Mouse (Mus musculus): Measurements from ENCODE around the gene Sp2. TPM values are rescaled to one million over a fixed set of nuclear protein-coding genes. Genes with fewer than 3 reads are reported as not detected.

The Sp2 gene
- polyA plus RNA-seq, 1 experiment from 2014 or later = 15.7 TPM

- Histone ChIP-seq H3K4me3 (ENCODE audit: low read length) (no peak overlapping the region), H3K9ac (ENCODE audit: low read length) (no peak overlapping the region), H3K4me1 (ENCODE audit: control insufficient read depth, insufficient read depth, low read length) (0 out of 2 replicates have a peak, but pooled peaks cover 2% of the 10 kb centered on the region), H3K27ac (ENCODE audit: low read length) (no peak overlapping the region), H3K9me3 (replicated peaks; ENCODE audit: control insufficient read depth, low read length) (no peaks in the 10 kb centered on the region), H3K36me3 (ENCODE audit: control insufficient read depth, insufficient read depth) (no peaks in the 10 kb centered on the region), H3K27me3 (ENCODE audit: control insufficient read depth, insufficient read depth, low read length) (peaks cover 11% of the 10 kb centered on the region), H3K4me2 (ENCODE audit: low read depth, low read length) (no peak overlapping the region)
- no peak for ATAC-seq (replicated peaks; ENCODE audit: extremely low read depth, insufficient read depth, low FRiP score)
- 11% methylated on average over 5 of the region's 5 CpGs for WGBS
These were observed 54.1 kb downstream of the Sp2 start for GRCm38 (mm10) chr11:96928691-96929090.

GRCm38 (mm10) chr11:96928088-96928487 is 54.7 kb downstream of the Sp2 start, which contains the start of gene Prr15l:
Gene Prr15l, plus strand, starts transcription at chr11:96928104.
- Histone ChIP-seq H3K9ac (ENCODE audit: low read length) (no peak within 1 kb of the TSS), H3K27ac (ENCODE audit: low read length) (no peak within 1 kb of the TSS), H3K4me1 (ENCODE audit: control insufficient read depth, insufficient read depth, low read length) (no peaks in the 10 kb centered on the region), H3K4me3 (ENCODE audit: low read length) (no peak within 1 kb of the TSS), H3K9me3 (replicated peaks; ENCODE audit: control insufficient read depth, low read length) (no peaks in the 10 kb centered on the region), H3K36me3 (ENCODE audit: control insufficient read depth, insufficient read depth) (no peaks in the 10 kb centered on the region), H3K27me3 (ENCODE audit: control insufficient read depth, insufficient read depth, low read length) (peaks cover 13% of the 10 kb centered on the region), H3K4me2 (ENCODE audit: low read depth, low read length) (no peak within 1 kb of the TSS)
- 57% methylated on average over 2 of the region's 2 CpGs for WGBS
- no peak for ATAC-seq (replicated peaks; ENCODE audit: extremely low read depth, insufficient read depth, low FRiP score)

GRCm38 (mm10) chr11:96926587-96926986 is 56.2 kb downstream of the Sp2 start:
- no peak overlapping the region for H3K4me3 ChIP-seq (ENCODE audit: low read length)
- WGBS = 55% methylated on average over 5 of the region's 5 CpGs
- H3K27ac ChIP-seq (ENCODE audit: low read length) = no peak overlapping the region
- no peaks in the 10 kb centered on the region for H3K36me3 ChIP-seq (ENCODE audit: control insufficient read depth, insufficient read depth)
- ATAC-seq (replicated peaks; ENCODE audit: extremely low read depth, insufficient read depth, low FRiP score) = no peak
- H3K4me2 ChIP-seq (ENCODE audit: low read depth, low read length) = no peak overlapping the region
- no peaks in the 10 kb centered on the region for H3K9me3 ChIP-seq (replicated peaks; ENCODE audit: control insufficient read depth, low read length)
- H3K27me3 ChIP-seq (ENCODE audit: control insufficient read depth, insufficient read depth, low read length) = peaks cover 13% of the 10 kb centered on the region
- no peaks in the 10 kb centered on the region for H3K4me1 ChIP-seq (ENCODE audit: control insufficient read depth, insufficient read depth, low read length)
- H3K9ac ChIP-seq (ENCODE audit: low read length) = no peak overlapping the region

- Histone ChIP-seq H3K9me3 (replicated peaks; ENCODE audit: control insufficient read depth, low read length) (no peaks in the 10 kb centered on the region), H3K36me3 (ENCODE audit: control insufficient read depth, insufficient read depth) (no peaks in the 10 kb centered on the region), H3K27me3 (ENCODE audit: control insufficient read depth, insufficient read depth, low read length) (peaks cover 13% of the 10 kb centered on the region), H3K4me3 (ENCODE audit: low read length) (no peak overlapping the region), H3K9ac (ENCODE audit: low read length) (no peak overlapping the region), H3K4me2 (ENCODE audit: low read depth, low read length) (no peak overlapping the region), H3K27ac (ENCODE audit: low read length) (no peak overlapping the region), H3K4me1 (ENCODE audit: control insufficient read depth, insufficient read depth, low read length) (no peaks in the 10 kb centered on the region)
- no peak for ATAC-seq (replicated peaks; ENCODE audit: extremely low read depth, insufficient read depth, low FRiP score)
- WGBS = 81% methylated on average over 12 of the region's 12 CpGs
These were observed 57.1 kb downstream of the Sp2 start for GRCm38 (mm10) chr11:96925469-96926148.

- 70% methylated on average over 11 of the region's 11 CpGs for WGBS
- H3K36me3 ChIP-seq (ENCODE audit: control insufficient read depth, insufficient read depth) = no peaks in the 10 kb centered on the region
These were observed 57.9 kb downstream of the Sp2 start for GRCm38 (mm10) chr11:96924861-96925260.

GRCm38 (mm10) chr11:96919003-96919402 is 63.8 kb downstream of the Sp2 start:
- no peak overlapping the region for H3K4me3 ChIP-seq (ENCODE audit: low read length)
- no peaks in the 10 kb centered on the region for H3K36me3 ChIP-seq (ENCODE audit: control insufficient read depth, insufficient read depth)
- no peak overlapping the region for H3K9ac ChIP-seq (ENCODE audit: low read length)
- 34% methylated on average over 6 of the region's 6 CpGs for WGBS
- ATAC-seq (replicated peaks; ENCODE audit: extremely low read depth, insufficient read depth, low FRiP score) = no peak
- H3K27ac ChIP-seq (ENCODE audit: low read length) = no peak overlapping the region
- peaks cover 2% of the 10 kb centered on the region; the same call in 1 of the 2 replicates for H3K27me3 ChIP-seq (ENCODE audit: control insufficient read depth, insufficient read depth, low read length)
- no peak overlapping the region for H3K4me2 ChIP-seq (ENCODE audit: low read depth, low read length)
- no peaks in the 10 kb centered on the region for H3K9me3 ChIP-seq (replicated peaks; ENCODE audit: control insufficient read depth, low read length)
- H3K4me1 ChIP-seq (ENCODE audit: control insufficient read depth, insufficient read depth, low read length) = peaks cover 8% of the 10 kb centered on the region

More at GRCm38 (mm10) chr11:96924861-96925260, 57.9 kb downstream of the Sp2 start:
- Histone ChIP-seq H3K27ac (ENCODE audit: low read length) (no peak overlapping the region), H3K27me3 (ENCODE audit: control insufficient read depth, insufficient read depth, low read length) (peaks cover 13% of the 10 kb centered on the region), H3K4me1 (ENCODE audit: control insufficient read depth, insufficient read depth, low read length) (no peaks in the 10 kb centered on the region), H3K9me3 (replicated peaks; ENCODE audit: control insufficient read depth, low read length) (no peaks in the 10 kb centered on the region), H3K4me3 (ENCODE audit: low read length) (no peak overlapping the region), H3K9ac (ENCODE audit: low read length) (no peak overlapping the region), H3K4me2 (ENCODE audit: low read depth, low read length) (no peak overlapping the region)
- no peak for ATAC-seq (replicated peaks; ENCODE audit: extremely low read depth, insufficient read depth, low FRiP score)

- peak overlapping the region; percentile 62; the same call in 1 of the 2 replicates for H3K9ac ChIP-seq (ENCODE audit: low read length)
- ATAC-seq (replicated peaks; ENCODE audit: extremely low read depth, insufficient read depth, low FRiP score) = no peak
- WGBS = 88% methylated on average over 6 of the region's 6 CpGs
These were observed 65.3 kb downstream of the Sp2 start for GRCm38 (mm10) chr11:96917415-96917814.

GRCm38 (mm10) chr11:96916885-96917396 is 65.8 kb downstream of the Sp2 start:
- Histone ChIP-seq H3K4me3 (ENCODE audit: low read length) (peak overlapping the region; percentile 53), H3K27me3 (ENCODE audit: control insufficient read depth, insufficient read depth, low read length) (no peaks in the 10 kb centered on the region), H3K9ac (ENCODE audit: low read length) (peak overlapping the region; percentile 62), H3K9me3 (replicated peaks; ENCODE audit: control insufficient read depth, low read length) (no peaks in the 10 kb centered on the region), H3K27ac (ENCODE audit: low read length) (no peak overlapping the region), H3K36me3 (ENCODE audit: control insufficient read depth, insufficient read depth) (no peaks in the 10 kb centered on the region), H3K4me2 (ENCODE audit: low read depth, low read length) (peak overlapping the region; percentile 68), H3K4me1 (ENCODE audit: control insufficient read depth, insufficient read depth, low read length) (peaks cover 8% of the 10 kb centered on the region)
- WGBS = 26% methylated on average over 13 of the region's 13 CpGs
- peak; percentile 2; the same call in 1 of the 2 replicates for ATAC-seq (replicated peaks; ENCODE audit: extremely low read depth, insufficient read depth, low FRiP score)

More at GRCm38 (mm10) chr11:96917415-96917814, 65.3 kb downstream of the Sp2 start:
- Histone ChIP-seq H3K4me2 (ENCODE audit: low read depth, low read length) (no peak overlapping the region), H3K4me3 (ENCODE audit: low read length) (no peak overlapping the region), H3K9me3 (replicated peaks; ENCODE audit: control insufficient read depth, low read length) (no peaks in the 10 kb centered on the region), H3K4me1 (ENCODE audit: control insufficient read depth, insufficient read depth, low read length) (peaks cover 8% of the 10 kb centered on the region), H3K27me3 (ENCODE audit: control insufficient read depth, insufficient read depth, low read length) (no peaks in the 10 kb centered on the region), H3K36me3 (ENCODE audit: control insufficient read depth, insufficient read depth) (no peaks in the 10 kb centered on the region), H3K27ac (ENCODE audit: low read length) (no peak overlapping the region)

Measured in heart, embryonic 16.5 days (tissue).